Mouse (Mus musculus) thymus, adult 2 months (tissue): ENCODE measurements around the gene Sorl1. TPM values are rescaled to one million over a fixed set of nuclear protein-coding genes. Genes with fewer than 3 reads are reported as not detected.

Experiments
- DNase-seq: peaks from one replicate; pipeline ENCODE4 v3.0.0; 2021
- H3K27ac ChIP-seq: fragments of 200-500 bp; 2 replicates; pipeline ENCODE4 v1.5.1; 2012; ENCODE audit warnings: low read length, control low read depth; ENCODE audit not compliant: control insufficient read depth, insufficient read depth
- H3K27me3 ChIP-seq: fragments of 200-500 bp; 2 replicates; pipeline ENCODE4 v1.6.1; 2012; ENCODE audit warnings: mild to moderate bottlenecking, low read length, moderate library complexity, mixed read lengths; ENCODE audit not compliant: control insufficient read depth, insufficient read depth
- H3K36me3 ChIP-seq: fragments of 200-500 bp; 2 replicates; pipeline ENCODE4 v1.6.1; 2012; ENCODE audit warnings: mild to moderate bottlenecking, low read length, moderate library complexity; ENCODE audit not compliant: control insufficient read depth, insufficient read depth
- H3K4me1 ChIP-seq: fragments of 200-500 bp; replicated peaks from 2 replicates; pipeline ENCODE4 v1.6.1; 2012; ENCODE audit warnings: low read length; ENCODE audit not compliant: control insufficient read depth, insufficient read depth
- H3K4me3 ChIP-seq: fragments of 200-500 bp; 2 replicates; pipeline ENCODE4 v1.5.1; 2012; ENCODE audit warnings: mild to moderate bottlenecking, low read length, control low read depth, moderate library complexity; ENCODE audit not compliant: control insufficient read depth, insufficient read depth
- CTCF ChIP-seq: fragments of 200-500 bp; IDR thresholded peaks from 2 replicates; pipeline ENCODE4 v1.5.1; 2012; ENCODE audit warnings: mild to moderate bottlenecking, control low read depth, low read length, moderate library complexity, borderline replicate concordance; ENCODE audit not compliant: control insufficient read depth, poor library complexity, insufficient read depth; ENCODE audit errors: extremely low read depth
- POLR2A ChIP-seq: fragments of 200-500 bp; IDR thresholded peaks from 2 replicates; pipeline ENCODE4 v1.6.1; 2012; ENCODE audit warnings: mild to moderate bottlenecking, low read length, control low read depth, moderate library complexity; ENCODE audit not compliant: control insufficient read depth, poor library complexity, insufficient read depth; ENCODE audit errors: extremely low read depth
- WGBS: fragments of 180-500 bp; shearing (Covaris S2); methylation state at CpG from one replicate; pipeline ENCODE4 v1.1.7; 2018; 5-methylcytosine and 5-hydroxymethylcytosine counted together
- polyA plus RNA-seq: library from polyadenylated mRNA; depleted of rRNA; stranded (reverse); fragments of >200 nt; gene quantifications from 2 replicates; pipeline ENCODE4 v1.2.3, GENCODE M21; 2012

Sorl1 gene
- polyA plus RNA-seq, 1 experiment = 27.7 TPM

- Histone ChIP-seq H3K36me3 (no peaks in the 10 kb centered on the region), H3K27me3 (no peaks in the 10 kb centered on the region), H3K27ac (no peak overlapping the region), H3K4me3 (no peak overlapping the region), H3K4me1 (no peaks in the 10 kb centered on the region)
- 98% methylated on average over 5 of the region's 5 CpGs for WGBS
- no peak for TF ChIP-seq POLR2A
- no peak for TF ChIP-seq CTCF
- no peak for DNase-seq
Observed at GRCm38 (mm10) chr9:42008501-42008900, 115.6 kb downstream of the Sorl1 start.

GRCm38 (mm10) chr9:42005101-42005500 lies 119.0 kb downstream of the Sorl1 start:
- Histone ChIP-seq H3K27ac (no peak overlapping the region), H3K36me3 (no peaks in the 10 kb centered on the region), H3K4me3 (no peak overlapping the region), H3K27me3 (no peaks in the 10 kb centered on the region), H3K4me1 (no peaks in the 10 kb centered on the region)
- DNase-seq = no peak
- 94% methylated on average over 8 of the region's 8 CpGs for WGBS
- TF ChIP-seq CTCF = no peak
- TF ChIP-seq POLR2A = no peak

GRCm38 (mm10) chr9:42004140-42004539 lies 120.0 kb downstream of the Sorl1 start:
- no peaks in the 10 kb centered on the region for H3K27me3 ChIP-seq
- H3K36me3 ChIP-seq = no peaks in the 10 kb centered on the region
- TF ChIP-seq CTCF (no peak), POLR2A (no peak)
- no peaks in the 10 kb centered on the region for H3K4me1 ChIP-seq
- 96% methylated on average over 4 of the region's 4 CpGs for WGBS
- DNase-seq = no peak
- no peak overlapping the region for H3K4me3 ChIP-seq
- H3K27ac ChIP-seq = no peak overlapping the region

GRCm38 (mm10) chr9:41999498-42000473 lies 124.3 kb downstream of the Sorl1 start:
- no peaks in the 10 kb centered on the region for H3K36me3 ChIP-seq
- no peaks in the 10 kb centered on the region for H3K27me3 ChIP-seq
- 71% methylated on average over 12 of the region's 12 CpGs for WGBS
- H3K4me1 ChIP-seq = no peaks in the 10 kb centered on the region
- no peak overlapping the region for H3K4me3 ChIP-seq
- no peak overlapping the region for H3K27ac ChIP-seq
- peak; percentile 59 for DNase-seq
- no peak for TF ChIP-seq POLR2A
- TF ChIP-seq CTCF = no peak

GRCm38 (mm10) chr9:41995278-41995677 lies 128.8 kb downstream of the Sorl1 start:
- Histone ChIP-seq H3K27me3 (no peaks in the 10 kb centered on the region), H3K36me3 (no peaks in the 10 kb centered on the region), H3K4me3 (no peak overlapping the region), H3K27ac (no peak overlapping the region), H3K4me1 (no peaks in the 10 kb centered on the region)
- no peak for DNase-seq
- 94% methylated on average over 9 of the region's 9 CpGs for WGBS
- no peak for TF ChIP-seq CTCF
- TF ChIP-seq POLR2A = no peak

- 86% methylated on average over 5 of the region's 5 CpGs for WGBS
- Histone ChIP-seq H3K4me1 (no peaks in the 10 kb centered on the region), H3K27me3 (no peaks in the 10 kb centered on the region), H3K27ac (no peak overlapping the region), H3K4me3 (no peak overlapping the region), H3K36me3 (no peaks in the 10 kb centered on the region)
- TF ChIP-seq POLR2A (no peak), CTCF (no peak)
- no peak for DNase-seq
Observed at GRCm38 (mm10) chr9:41993821-41994220, 130.3 kb downstream of the Sorl1 start.

- no peak overlapping the region for H3K4me3 ChIP-seq
- H3K27me3 ChIP-seq = no peaks in the 10 kb centered on the region
- 95% methylated on average over 5 of the region's 5 CpGs for WGBS
- H3K36me3 ChIP-seq = no peaks in the 10 kb centered on the region
- no peak overlapping the region for H3K27ac ChIP-seq
- DNase-seq = no peak
- TF ChIP-seq POLR2A = no peak
- TF ChIP-seq CTCF = no peak
- no peaks in the 10 kb centered on the region for H3K4me1 ChIP-seq
Observed at GRCm38 (mm10) chr9:41992841-41993240, 131.3 kb downstream of the Sorl1 start.

- DNase-seq = no peak
- H3K27me3 ChIP-seq = no peaks in the 10 kb centered on the region
- no peak overlapping the region for H3K4me3 ChIP-seq
- H3K36me3 ChIP-seq = no peaks in the 10 kb centered on the region
- peaks cover 3% of the 10 kb centered on the region for H3K4me1 ChIP-seq
- TF ChIP-seq CTCF = no peak
- TF ChIP-seq POLR2A = no peak
- WGBS = 54% methylated on average over 5 of the region's 5 CpGs
- no peak overlapping the region for H3K27ac ChIP-seq
Observed at GRCm38 (mm10) chr9:41985636-41986035, 138.5 kb downstream of the Sorl1 start.
